Mouse (Mus musculus) erythroblast, embryonic 14.5 days (primary cell): ENCODE measurements around the gene Nemp1.

ENCODE experiments used
- GATA1 ChIP-seq: IDR thresholded peaks from 2 replicates; pipeline ENCODE4 v1.6.1; 2012; ENCODE audit warnings: low read length, inconsistent platforms, mixed read lengths
- TAL1 ChIP-seq: IDR thresholded peaks from 3 replicates; pipeline ENCODE4 v1.6.1; 2012; ENCODE audit warnings: low read length, inconsistent platforms, mixed read lengths

DNA sequence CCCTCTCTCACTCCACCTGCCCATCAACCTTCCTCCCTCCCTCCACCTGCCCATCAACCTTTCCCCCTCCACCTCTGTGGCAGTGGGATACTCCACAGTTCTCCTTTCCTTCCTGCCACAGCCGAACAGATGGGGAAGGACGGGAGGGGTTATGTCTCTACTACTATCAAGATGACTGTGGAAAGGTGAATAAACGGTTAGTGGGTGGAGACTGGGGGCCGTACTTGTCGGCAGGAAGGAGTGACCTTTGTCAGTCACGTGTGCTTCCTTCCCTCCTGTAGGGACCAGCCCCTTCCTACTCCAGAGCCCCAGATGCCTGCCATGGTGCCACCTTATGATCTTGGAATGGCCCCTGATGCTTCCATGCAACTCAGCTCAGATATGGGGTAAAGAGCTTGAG lies 8.6 kb upstream of the Nemp1 start:
- TF ChIP-seq GATA1, result no peak
- TF ChIP-seq TAL1, result no peak
